Mouse (Mus musculus): ENCODE results near the gene Zfp148.
A peak's percentile ranks its signal among the peaks of the same experiment; 100 is the strongest.

The Zfp148 gene

GRCm38 (mm10) chr16:33529502-33530454 is 149.1 kb downstream of the Zfp148 start:
- DNase-seq (ENCODE audit: low read depth, low spot score): peak; percentile 63

- DNase-seq (ENCODE audit: low read depth, low spot score): no peak
These were observed 150.5 kb downstream of the Zfp148 start for GRCm38 (mm10) chr16:33531184-33531583.

DNA sequence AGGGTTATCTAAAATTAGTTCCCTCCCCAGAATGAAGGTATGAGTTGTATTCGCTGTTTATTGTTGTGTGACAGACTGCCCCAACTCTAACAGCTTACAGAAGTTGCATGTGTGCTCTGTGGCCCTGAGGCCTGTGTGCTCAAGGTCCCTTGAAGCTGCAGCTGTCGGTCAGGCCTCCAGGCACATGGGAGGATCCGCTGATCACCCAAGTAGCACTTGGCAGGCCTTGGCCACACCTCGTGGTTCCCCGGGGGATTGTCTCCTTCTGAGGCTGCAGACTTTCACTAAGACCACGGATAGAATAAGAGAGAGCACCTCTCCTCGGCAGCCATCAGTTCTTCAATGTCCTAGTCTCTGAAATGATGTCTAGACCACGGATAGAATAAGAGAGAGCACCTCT is 155.8 kb downstream of the Zfp148 start:
- no peak for DNase-seq (ENCODE audit: low read depth, low spot score)

- DNase-seq (ENCODE audit: low read depth, low spot score): no peak
These were observed 157.0 kb downstream of the Zfp148 start for GRCm38 (mm10) chr16:33537499-33538225.

DNA sequence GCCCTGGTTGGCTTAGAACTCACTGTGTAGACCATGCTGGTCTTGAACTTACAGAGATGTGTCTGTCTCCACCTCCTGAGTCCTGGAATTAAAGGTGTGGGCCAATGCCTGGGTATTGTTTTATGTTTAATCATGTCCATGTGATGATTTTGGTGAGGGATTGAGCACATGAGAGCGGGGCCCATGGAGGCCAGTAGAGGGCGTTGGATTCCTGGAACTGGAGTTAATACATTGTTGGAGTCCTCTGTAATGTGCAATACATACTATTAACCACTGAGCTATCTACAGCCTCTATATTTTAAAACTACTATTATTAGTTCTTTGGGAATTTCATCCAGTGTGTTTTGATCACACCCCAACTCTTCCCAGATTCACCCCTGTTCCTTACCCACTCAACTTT is 163.7 kb downstream of the Zfp148 start:
- peak; percentile 52 for DNase-seq (ENCODE audit: low read depth, low spot score)

- DNase-seq (ENCODE audit: low read depth, low spot score): no peak
These were observed 164.9 kb downstream of the Zfp148 start for GRCm38 (mm10) chr16:33545530-33545929.

DNA sequence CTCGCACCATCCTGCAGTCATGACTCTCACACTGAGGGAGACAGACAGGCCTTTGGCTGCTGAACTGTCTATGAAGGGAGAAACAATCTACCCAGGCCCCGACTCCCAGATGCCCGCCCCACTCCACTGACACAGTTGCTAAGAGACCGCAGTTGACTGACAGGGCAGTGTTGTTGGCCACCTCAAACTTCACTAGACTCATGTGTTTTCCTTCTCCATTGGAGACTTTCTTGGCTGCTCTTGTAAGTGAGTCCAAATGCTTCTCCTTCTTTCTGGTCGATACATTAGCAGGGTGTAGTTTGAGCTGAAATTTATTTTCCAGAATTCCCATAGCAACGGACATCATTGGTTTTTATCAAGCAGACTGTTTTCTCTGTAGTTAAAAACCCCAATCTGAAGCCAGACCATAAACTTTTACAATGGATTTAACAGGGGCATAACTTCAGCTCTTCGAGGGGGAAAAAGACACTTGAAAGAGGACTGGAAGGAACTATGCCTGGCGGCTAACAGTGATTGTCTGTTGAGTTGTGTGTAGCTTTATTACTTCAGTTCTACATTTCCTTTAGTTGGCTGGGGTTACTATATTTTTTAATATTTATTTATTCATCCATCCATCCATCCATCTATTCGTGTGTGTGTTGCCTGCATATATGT is 173.2 kb downstream of the Zfp148 start:
- DNase-seq (ENCODE audit: low read depth, low spot score): no peak

All from R1 (cell line).